Mouse (Mus musculus): ENCODE measurements around the gene Arhgdia.

DNA sequence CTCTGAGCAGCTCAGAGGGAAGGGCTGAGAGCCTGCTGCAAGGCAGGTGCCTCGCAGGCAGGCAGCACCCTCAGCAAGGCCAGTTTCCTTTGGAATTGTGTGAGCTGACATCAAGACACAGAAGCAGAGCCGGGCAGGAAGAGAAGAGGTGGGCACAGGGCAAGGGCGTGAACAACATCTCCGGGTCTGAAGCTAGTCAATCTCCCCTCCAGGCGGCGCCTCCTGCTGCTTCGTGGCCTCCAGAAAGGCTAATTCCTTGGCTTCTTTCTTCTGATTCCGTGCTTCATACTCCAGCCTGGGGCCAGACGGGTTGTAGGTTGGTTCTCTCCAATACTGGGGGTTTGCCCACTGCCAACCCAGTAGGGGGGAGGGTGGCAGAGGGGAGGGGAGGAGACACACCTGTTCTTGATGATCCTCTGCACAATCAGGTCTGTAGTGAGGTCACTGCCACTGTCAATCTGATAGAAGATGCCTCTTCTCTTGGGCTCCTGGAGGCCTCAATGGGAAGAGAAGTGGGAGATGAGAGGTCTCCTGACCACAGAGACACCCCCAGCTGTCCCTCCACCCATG, 29.1 kb upstream of the Arhgdia start:
- TF ChIP-seq HCFC1 (IDR thresholded peaks at IDR 0.05; ENCODE audit: borderline replicate concordance, insufficient read depth, low read length) (no peak), MAFK (IDR thresholded peaks at IDR 0.05; ENCODE audit: insufficient read depth, low read depth, low read length) (no peak), ZNF384 (IDR thresholded peaks at IDR 0.05; ENCODE audit: low read depth, low read length) (no peak)

All from ES-E14 (cell line).